Mouse (Mus musculus): ENCODE results near the gene Dclk1. TPM values are rescaled to one million over a fixed set of nuclear protein-coding genes. Genes with fewer than 3 reads are reported as not detected.

Dclk1 gene
- total and polyA plus RNA-seq, 3 experiments: 1.2 to 5.6 (median 3.6) TPM

DNA sequence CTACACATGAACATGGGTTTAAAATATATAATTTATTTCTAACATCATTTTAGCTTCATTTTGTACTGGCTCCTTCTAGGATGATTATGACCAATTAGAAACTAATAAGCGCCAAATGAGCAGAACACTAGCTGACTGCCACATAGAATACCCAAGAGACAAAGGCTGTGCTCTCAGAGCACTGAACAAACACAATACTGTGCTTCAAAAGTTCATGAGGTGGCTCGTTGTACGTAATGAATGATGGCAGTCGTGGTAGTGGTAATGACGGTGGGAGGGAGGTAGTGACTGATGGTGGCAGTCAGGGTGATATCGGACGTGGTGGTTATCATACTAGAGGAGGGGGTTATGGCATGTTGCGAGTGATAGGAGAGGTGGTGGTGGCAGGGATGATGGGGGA, 125.0 kb downstream of the Dclk1 start:
- intact Hi-C loops (cut with DNase I): no loop called here
- peaks cover under 1% of the 10 kb centered on the region; the same call in 1 of the 2 replicates for H3K79me2 ChIP-seq (replicated peaks; ENCODE audit: control insufficient read depth, insufficient read depth, low read length)
- no peak overlapping the region for H3K27ac ChIP-seq
- 0 out of 2 replicates have a peak, but pooled peaks cover under 1% of the 10 kb centered on the region for H3K27me3 ChIP-seq (ENCODE audit: control insufficient read depth, insufficient read depth, low read length)
- WGBS: 88% methylated on average over 8 of the region's 8 CpGs
- H3K9ac ChIP-seq (ENCODE audit: low read depth, low read length): no peak overlapping the region
- no peak overlapping the region for H3K4me3 ChIP-seq
- no peak for TF ChIP-seq CTCF (IDR thresholded peaks at IDR 0.05)
- TF ChIP-seq POLR2A (IDR thresholded peaks at IDR 0.05; ENCODE audit: insufficient read depth, low read depth, low read length): no peak
- TF ChIP-seq EP300 (IDR thresholded peaks at IDR 0.05; ENCODE audit: insufficient read depth, low read depth, low read length): no peak
- DNase-seq: no peak
- H3K36me3 ChIP-seq (ENCODE audit: control insufficient read depth, insufficient read depth, low read length): no peaks in the 10 kb centered on the region
- no peaks in the 10 kb centered on the region for H3K4me1 ChIP-seq (ENCODE audit: control insufficient read depth, insufficient read depth, low read length)

DNA sequence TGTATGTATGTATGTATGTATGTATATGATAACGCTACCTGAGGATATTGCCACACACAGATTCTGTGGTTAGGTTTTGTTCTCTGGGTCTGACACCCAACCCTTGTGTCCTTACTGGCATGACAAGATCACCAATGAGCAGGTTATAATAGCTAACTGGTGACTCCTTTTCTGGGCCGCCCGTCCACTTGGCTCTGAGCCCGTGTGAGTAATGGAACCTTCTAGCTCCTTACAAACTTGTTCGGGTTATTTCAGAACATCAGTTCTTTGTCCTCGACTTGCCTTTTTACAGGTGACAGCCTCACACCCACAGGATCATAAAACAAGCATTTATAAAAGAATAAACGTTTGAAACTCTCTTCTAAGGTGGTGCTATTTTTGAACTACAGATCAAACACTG, 127.0 kb downstream of the Dclk1 start:
- Histone ChIP-seq H3K4me3 (no peak overlapping the region), H3K27me3 (ENCODE audit: control insufficient read depth, insufficient read depth, low read length) (peaks cover 3% of the 10 kb centered on the region; the same call in 1 of the 2 replicates), H3K9ac (ENCODE audit: low read depth, low read length) (no peak overlapping the region), H3K27ac (no peak overlapping the region), H3K79me2 (replicated peaks; ENCODE audit: control insufficient read depth, insufficient read depth, low read length) (peaks cover 2% of the 10 kb centered on the region; the same call in 1 of the 2 replicates), H3K36me3 (ENCODE audit: control insufficient read depth, insufficient read depth, low read length) (no peaks in the 10 kb centered on the region), H3K4me1 (ENCODE audit: control insufficient read depth, insufficient read depth, low read length) (no peaks in the 10 kb centered on the region)
- TF ChIP-seq CTCF (IDR thresholded peaks at IDR 0.05) (no peak), EP300 (IDR thresholded peaks at IDR 0.05; ENCODE audit: insufficient read depth, low read depth, low read length) (no peak), POLR2A (IDR thresholded peaks at IDR 0.05; ENCODE audit: insufficient read depth, low read depth, low read length) (no peak)
- WGBS: 63% methylated on average over 7 of the region's 7 CpGs
- peak in 1 of 2 experiments; percentile 5 for DNase-seq
- intact Hi-C loops (cut with DNase I): no loop called here

DNA sequence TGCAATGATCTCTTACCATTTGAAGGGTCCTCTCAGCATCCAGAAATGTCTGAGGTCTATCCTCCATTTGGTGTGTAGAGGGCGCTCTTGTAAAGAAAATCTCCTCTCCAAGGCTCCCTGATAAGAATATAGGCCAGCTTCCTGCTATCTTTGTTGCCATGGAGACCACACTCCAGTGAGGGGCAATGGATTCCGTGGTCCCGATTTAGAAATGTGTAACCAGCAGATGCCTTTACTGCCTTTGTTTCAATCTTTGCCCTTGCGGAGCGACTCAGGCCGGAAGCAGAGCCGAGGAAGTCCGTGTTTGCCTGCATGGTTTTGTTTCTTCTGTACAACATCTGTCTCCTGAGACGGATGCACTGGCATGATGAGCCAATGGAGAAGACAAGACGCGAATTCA, 131.5 kb downstream of the Dclk1 start:
- Histone ChIP-seq H3K36me3 (ENCODE audit: control insufficient read depth, insufficient read depth, low read length) (no peaks in the 10 kb centered on the region), H3K27ac (no peak overlapping the region), H3K27me3 (ENCODE audit: control insufficient read depth, insufficient read depth, low read length) (peaks cover 3% of the 10 kb centered on the region; the same call in 1 of the 2 replicates), H3K4me3 (peak overlapping the region; percentile 33; the same call in 1 of the 2 replicates), H3K4me1 (ENCODE audit: control insufficient read depth, insufficient read depth, low read length) (no peaks in the 10 kb centered on the region), H3K9ac (ENCODE audit: low read depth, low read length) (no peak overlapping the region), H3K79me2 (replicated peaks; ENCODE audit: control insufficient read depth, insufficient read depth, low read length) (peaks cover 2% of the 10 kb centered on the region; the same call in 1 of the 2 replicates)
- TF ChIP-seq POLR2A (IDR thresholded peaks at IDR 0.05; ENCODE audit: insufficient read depth, low read depth, low read length) (no peak), CTCF (IDR thresholded peaks at IDR 0.05) (peak; percentile 72), EP300 (IDR thresholded peaks at IDR 0.05; ENCODE audit: insufficient read depth, low read depth, low read length) (no peak)
- intact Hi-C loops (cut with DNase I): loop anchor here (10.0 kb wide), 3 partner anchors 411 to 1831 kb away; partner anchors contain the start of gene Mab21l1
- peak; percentile 31 to 39 for DNase-seq
- WGBS: under 1% methylated on average over 11 of the region's 11 CpGs

GRCm38 (mm10) chr3:55378591-55378990, 136.4 kb downstream of the Dclk1 start:
- Histone ChIP-seq H3K27me3 (ENCODE audit: control insufficient read depth, insufficient read depth, low read length) (no peaks in the 10 kb centered on the region), H3K79me2 (replicated peaks; ENCODE audit: control insufficient read depth, insufficient read depth, low read length) (no peaks in the 10 kb centered on the region), H3K36me3 (ENCODE audit: control insufficient read depth, insufficient read depth, low read length) (no peaks in the 10 kb centered on the region), H3K4me1 (ENCODE audit: control insufficient read depth, insufficient read depth, low read length) (no peaks in the 10 kb centered on the region), H3K4me3 (no peak overlapping the region), H3K27ac (no peak overlapping the region), H3K9ac (ENCODE audit: low read depth, low read length) (no peak overlapping the region)
- intact Hi-C loops (cut with DNase I): loop anchor here (10.0 kb wide), 3 partner anchors 406 to 1826 kb away; partner anchors contain the start of gene Mab21l1
- 69% methylated on average over 6 of the region's 6 CpGs for WGBS
- DNase-seq: no peak
- TF ChIP-seq POLR2A (IDR thresholded peaks at IDR 0.05; ENCODE audit: insufficient read depth, low read depth, low read length) (no peak), CTCF (IDR thresholded peaks at IDR 0.05) (no peak), EP300 (IDR thresholded peaks at IDR 0.05; ENCODE audit: insufficient read depth, low read depth, low read length) (no peak)

DNA sequence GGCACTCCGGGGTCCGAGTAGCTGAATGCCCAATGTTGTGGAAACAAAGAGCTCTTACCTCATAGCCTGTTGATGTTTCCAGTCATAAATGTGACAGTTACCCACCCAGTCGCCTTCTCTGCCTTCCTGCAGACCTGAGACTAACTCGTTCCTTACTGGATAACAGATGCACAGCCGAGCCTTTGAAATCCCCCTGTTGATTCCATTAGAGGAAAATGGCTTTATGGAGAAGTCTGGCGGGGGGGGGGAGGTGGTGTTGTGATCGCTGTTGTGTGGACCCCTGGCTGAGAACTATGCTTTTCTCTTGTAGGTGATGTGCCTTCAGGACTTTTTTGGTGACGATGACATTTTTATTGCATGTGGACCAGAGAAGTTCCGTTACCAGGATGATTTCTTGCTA, 138.3 kb downstream of the Dclk1 start:
- H3K36me3 ChIP-seq (ENCODE audit: control insufficient read depth, insufficient read depth, low read length): no peaks in the 10 kb centered on the region
- DNase-seq: no peak
- H3K27ac ChIP-seq: no peak overlapping the region
- no peak overlapping the region for H3K4me3 ChIP-seq
- H3K4me1 ChIP-seq (ENCODE audit: control insufficient read depth, insufficient read depth, low read length): no peaks in the 10 kb centered on the region
- no peak overlapping the region for H3K9ac ChIP-seq (ENCODE audit: low read depth, low read length)
- no peaks in the 10 kb centered on the region for H3K27me3 ChIP-seq (ENCODE audit: control insufficient read depth, insufficient read depth, low read length)
- TF ChIP-seq POLR2A (IDR thresholded peaks at IDR 0.05; ENCODE audit: insufficient read depth, low read depth, low read length): no peak
- TF ChIP-seq CTCF (IDR thresholded peaks at IDR 0.05): no peak
- no peak for TF ChIP-seq EP300 (IDR thresholded peaks at IDR 0.05; ENCODE audit: insufficient read depth, low read depth, low read length)
- no peaks in the 10 kb centered on the region for H3K79me2 ChIP-seq (replicated peaks; ENCODE audit: control insufficient read depth, insufficient read depth, low read length)
- 68% methylated on average over 9 of the region's 9 CpGs for WGBS
- intact Hi-C loops (cut with DNase I): no loop called here

GRCm38 (mm10) chr3:55392605-55393004, 150.4 kb downstream of the Dclk1 start:
- Histone ChIP-seq H3K27me3 (ENCODE audit: control insufficient read depth, insufficient read depth, low read length) (no peaks in the 10 kb centered on the region), H3K79me2 (replicated peaks; ENCODE audit: control insufficient read depth, insufficient read depth, low read length) (no peaks in the 10 kb centered on the region), H3K4me3 (no peak overlapping the region), H3K36me3 (ENCODE audit: control insufficient read depth, insufficient read depth, low read length) (no peaks in the 10 kb centered on the region), H3K9ac (ENCODE audit: low read depth, low read length) (no peak overlapping the region), H3K27ac (no peak overlapping the region), H3K4me1 (ENCODE audit: control insufficient read depth, insufficient read depth, low read length) (no peaks in the 10 kb centered on the region)
- DNase-seq: peak; percentile 22 to 43
- no peak for TF ChIP-seq POLR2A (IDR thresholded peaks at IDR 0.05; ENCODE audit: insufficient read depth, low read depth, low read length)
- no peak for TF ChIP-seq CTCF (IDR thresholded peaks at IDR 0.05)
- no peak for TF ChIP-seq EP300 (IDR thresholded peaks at IDR 0.05; ENCODE audit: insufficient read depth, low read depth, low read length)
- 53% methylated on average over 3 of the region's 3 CpGs for WGBS
- intact Hi-C loops (cut with DNase I): no loop called here

Measured in heart, adult 2 months (tissue).